Mouse (Mus musculus): ENCODE data around the gene Tmem151a. TPM values are rescaled to one million over a fixed set of nuclear protein-coding genes. Genes with fewer than 3 reads are reported as not detected.

Tmem151a gene
- total and polyA plus RNA-seq, 3 experiments, result not detected

- H3K27ac ChIP-seq (ENCODE audit: insufficient read depth, low read depth), result no peak overlapping the region
- H3K4me1 ChIP-seq (ENCODE audit: control insufficient read depth in 1 of 2, insufficient read depth in 2 of 2), result peaks cover 0 to 9% of the 10 kb centered on the region in 2 experiments; a peak in 2 of 4 replicates
- no peak overlapping the region for H3K4me3 ChIP-seq (replicated peaks in 1 of 3; ENCODE audit: low read depth in 2 of 3, low read length in 2 of 3, poor library complexity in 1 of 3)
- no peak for TF ChIP-seq MAZ (IDR thresholded peaks at IDR 0.05; ENCODE audit: low read depth, low read length)
- TF ChIP-seq MYC (IDR thresholded peaks at IDR 0.05; ENCODE audit: low read depth, low read length), result no peak
- TF ChIP-seq POLR2A (IDR thresholded peaks at IDR 0.05; ENCODE audit: low read depth, low read length), result no peak
- no peaks in the 10 kb centered on the region for H3K79me2 ChIP-seq (replicated peaks; ENCODE audit: control insufficient read depth, extremely low read depth, insufficient read depth, poor library complexity, severe bottlenecking)
- no peak overlapping the region for H3K9ac ChIP-seq (ENCODE audit: insufficient read depth, low read depth)
- in situ Hi-C loops (cut with MboI; ENCODE audit: low pct_ligation_motif_present, low pct_unique_long_range_greater_than_20kb, low sequenced_read_pairs) (no loop called here), dilution Hi-C loops (cut with MboI; ENCODE audit: extremely low pct_ligation_motif_present, extremely low pct_unique_long_range_greater_than_20kb, low sequenced_read_pairs) (no loop called here)
- peaks cover 5% of the 10 kb centered on the region for H3K9me3 ChIP-seq (replicated peaks; ENCODE audit: low read length)
- no peaks in the 10 kb centered on the region for H3K36me3 ChIP-seq (replicated peaks in 1 of 2; ENCODE audit: control insufficient read depth in 1 of 2, insufficient read depth in 1 of 2, low read length in 1 of 2)
- H3K27me3 ChIP-seq (replicated peaks), result peaks cover 77% of the 10 kb centered on the region
- no peak overlapping the region for H3K4me2 ChIP-seq (ENCODE audit: insufficient read depth, low read depth, poor library complexity, severe bottlenecking)
- DNase-seq (ENCODE audit: extremely low read depth), result no peak
These were observed 3.3 kb downstream of the Tmem151a start for GRCm38 (mm10) chr19:5082005-5082404.

- no peak overlapping the region for H3K4me2 ChIP-seq (ENCODE audit: insufficient read depth, low read depth, poor library complexity, severe bottlenecking)
- H3K4me1 ChIP-seq (ENCODE audit: control insufficient read depth in 1 of 2, insufficient read depth in 2 of 2), result peaks cover 0 to 8% of the 10 kb centered on the region in 2 experiments; a peak in 2 of 4 replicates
- no peak overlapping the region for H3K9ac ChIP-seq (ENCODE audit: insufficient read depth, low read depth)
- no peak overlapping the region for H3K4me3 ChIP-seq (replicated peaks in 1 of 3; ENCODE audit: low read depth in 2 of 3, low read length in 2 of 3, poor library complexity in 1 of 3)
- TF ChIP-seq MYC (IDR thresholded peaks at IDR 0.05; ENCODE audit: low read depth, low read length) (no peak), RAD21 (IDR thresholded peaks at IDR 0.05; ENCODE audit: low read depth, low read length) (peak; percentile 2), CTCF (conservative IDR thresholded peaks at IDR 0.05 in 1 of 2, IDR thresholded peaks at IDR 0.05 in 1 of 2; ENCODE audit: low read depth in 2 of 2, low read length in 2 of 2) (peak in 1 of 2 experiments; percentile 22; a peak in 1 of 4 replicates)
- H3K27me3 ChIP-seq (replicated peaks), result peaks cover 80% of the 10 kb centered on the region
- no peaks in the 10 kb centered on the region for H3K36me3 ChIP-seq (replicated peaks in 1 of 2; ENCODE audit: control insufficient read depth in 1 of 2, insufficient read depth in 1 of 2, low read length in 1 of 2)
- DNase-seq (ENCODE audit: extremely low read depth), result no peak
- in situ Hi-C loops (cut with MboI; ENCODE audit: low pct_ligation_motif_present, low pct_unique_long_range_greater_than_20kb, low sequenced_read_pairs) (no loop called here), dilution Hi-C loops (cut with MboI; ENCODE audit: extremely low pct_ligation_motif_present, extremely low pct_unique_long_range_greater_than_20kb, low sequenced_read_pairs) (no loop called here)
- peaks cover 8% of the 10 kb centered on the region for H3K9me3 ChIP-seq (replicated peaks; ENCODE audit: low read length)
- H3K27ac ChIP-seq (ENCODE audit: insufficient read depth, low read depth), result no peak overlapping the region
- no peaks in the 10 kb centered on the region for H3K79me2 ChIP-seq (replicated peaks; ENCODE audit: control insufficient read depth, extremely low read depth, insufficient read depth, poor library complexity, severe bottlenecking)
These were observed 6.1 kb downstream of the Tmem151a start for GRCm38 (mm10) chr19:5079279-5079678.

- H3K4me2 ChIP-seq (ENCODE audit: insufficient read depth, low read depth, poor library complexity, severe bottlenecking), result peak overlapping the region; percentile 65
These were observed 11.8 kb downstream of the Tmem151a start for GRCm38 (mm10) chr19:5073518-5073917.

More at GRCm38 (mm10) chr19:5073518-5073917, 11.8 kb downstream of the Tmem151a start:
- Histone ChIP-seq H3K27ac (ENCODE audit: insufficient read depth, low read depth) (no peak overlapping the region), H3K36me3 (replicated peaks in 1 of 2; ENCODE audit: control insufficient read depth in 1 of 2, insufficient read depth in 1 of 2, low read length in 1 of 2) (no peaks in the 10 kb centered on the region), H3K27me3 (replicated peaks) (peaks cover 76% of the 10 kb centered on the region), H3K9ac (ENCODE audit: insufficient read depth, low read depth) (no peak overlapping the region), H3K4me1 (ENCODE audit: control insufficient read depth in 1 of 2, insufficient read depth in 2 of 2) (peaks cover 8 to 23% of the 10 kb centered on the region in 2 experiments; a peak in 3 of 4 replicates), H3K9me3 (replicated peaks; ENCODE audit: low read length) (peaks cover 6% of the 10 kb centered on the region), H3K4me3 (replicated peaks in 1 of 3; ENCODE audit: low read depth in 2 of 3, low read length in 2 of 3, poor library complexity in 1 of 3) (no peak overlapping the region), H3K79me2 (replicated peaks; ENCODE audit: control insufficient read depth, extremely low read depth, insufficient read depth, poor library complexity, severe bottlenecking) (no peaks in the 10 kb centered on the region)
- TF ChIP-seq EP300 (IDR thresholded peaks at IDR 0.05; ENCODE audit: low read length) (no peak), PAX5 (IDR thresholded peaks at IDR 0.05; ENCODE audit: low read length) (no peak), RCOR1 (conservative IDR thresholded peaks at IDR 0.05; ENCODE audit: low read depth, low read length) (no peak), SIN3A (IDR thresholded peaks at IDR 0.05; ENCODE audit: low read length) (no peak), POLR2A (IDR thresholded peaks at IDR 0.05; ENCODE audit: low read depth, low read length) (no peak), MYC (IDR thresholded peaks at IDR 0.05; ENCODE audit: low read depth, low read length) (no peak), GABPA (IDR thresholded peaks at IDR 0.05; ENCODE audit: insufficient replicate concordance, low read depth, low read length) (no peak), MAFK (IDR thresholded peaks at IDR 0.05; ENCODE audit: insufficient replicate concordance, low read length) (no peak), RAD21 (IDR thresholded peaks at IDR 0.05; ENCODE audit: low read depth, low read length) (no peak), KAT2A (IDR thresholded peaks at IDR 0.05; ENCODE audit: insufficient replicate concordance, low read length) (no peak), ZKSCAN1 (IDR thresholded peaks at IDR 0.05; ENCODE audit: borderline replicate concordance, low read depth, low read length) (no peak), BHLHE40 (IDR thresholded peaks at IDR 0.05; ENCODE audit: low read depth, low read length) (no peak), POLR2AphosphoS2 (IDR thresholded peaks at IDR 0.05; ENCODE audit: low read depth, low read length) (no peak)
- in situ Hi-C loops (cut with MboI; ENCODE audit: low pct_ligation_motif_present, low pct_unique_long_range_greater_than_20kb, low sequenced_read_pairs) (no loop called here), dilution Hi-C loops (cut with MboI; ENCODE audit: extremely low pct_ligation_motif_present, extremely low pct_unique_long_range_greater_than_20kb, low sequenced_read_pairs) (no loop called here)
- DNase-seq (ENCODE audit: extremely low read depth), result no peak
